Mouse (Mus musculus): ENCODE data around the gene Slc29a3.
"Not testable (repeated sequence)": the region's sequence is repeated elsewhere in the genome, so short reads cannot be mapped to it uniquely, and the experiment has no call there.

The Slc29a3 gene

DNA sequence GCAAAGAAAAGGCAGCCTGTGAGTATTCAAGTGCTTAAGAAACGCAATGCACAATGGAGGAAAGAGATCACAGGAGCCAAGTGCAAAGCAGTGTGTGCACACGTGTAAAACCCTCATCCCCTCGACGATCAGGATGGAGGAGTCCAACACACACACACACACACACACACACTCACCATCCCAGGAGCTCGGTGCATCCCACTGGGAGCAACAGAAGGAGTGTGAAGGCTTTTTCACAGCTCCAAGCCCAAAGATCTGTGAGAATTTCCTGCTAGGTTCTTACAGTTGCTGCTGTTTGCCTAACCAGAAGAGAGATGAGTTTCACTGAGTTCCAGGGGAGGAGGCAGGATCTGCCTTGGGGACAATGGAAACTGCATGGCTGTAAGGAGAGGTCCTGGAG lies 20.9 kb downstream of the Slc29a3 start:
- intact Hi-C loops (cut with DNase I), result no loop called here

DNA sequence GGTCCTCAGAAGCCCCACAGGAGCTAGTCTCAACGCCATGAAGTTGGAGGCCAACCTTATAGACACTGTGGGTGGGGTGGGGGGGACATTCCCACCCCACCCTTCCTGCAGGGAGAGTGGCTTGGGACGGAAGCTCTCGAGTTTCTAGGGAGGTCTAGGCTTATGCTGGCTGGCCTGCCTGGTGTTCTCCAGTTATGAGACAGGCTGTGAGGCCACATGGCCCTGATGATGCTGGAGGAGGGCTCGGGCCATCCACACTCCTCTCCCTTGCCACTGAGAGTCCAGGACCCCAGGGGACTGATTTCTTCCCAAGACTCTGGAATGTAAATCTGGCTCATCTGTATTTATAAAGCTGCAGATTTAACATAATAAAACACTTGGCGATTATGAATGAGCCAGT lies 25.3 kb downstream of the Slc29a3 start:
- intact Hi-C loops (cut with DNase I), result no loop called here

DNA sequence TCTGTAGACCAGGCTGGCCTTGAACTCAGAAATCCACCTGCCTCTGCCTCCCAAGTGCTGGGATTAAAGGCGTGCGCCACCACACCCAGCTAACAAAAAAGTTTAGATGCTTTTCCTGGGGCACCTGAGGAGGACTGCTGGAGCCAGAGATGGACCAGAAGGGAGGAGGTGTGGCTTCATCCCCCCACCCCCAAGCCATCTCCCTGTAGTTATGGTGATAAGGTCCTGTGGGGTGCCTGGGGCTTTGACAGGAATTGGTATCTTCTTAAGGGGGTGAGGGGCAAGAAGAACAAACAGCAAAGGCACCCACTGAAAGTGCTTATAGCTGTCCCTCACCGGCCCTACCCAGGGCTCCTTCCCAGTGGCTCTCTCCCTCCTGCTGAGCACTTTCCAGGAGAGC lies 25.7 kb downstream of the Slc29a3 start:
- intact Hi-C loops (cut with DNase I), result no loop called here

DNA sequence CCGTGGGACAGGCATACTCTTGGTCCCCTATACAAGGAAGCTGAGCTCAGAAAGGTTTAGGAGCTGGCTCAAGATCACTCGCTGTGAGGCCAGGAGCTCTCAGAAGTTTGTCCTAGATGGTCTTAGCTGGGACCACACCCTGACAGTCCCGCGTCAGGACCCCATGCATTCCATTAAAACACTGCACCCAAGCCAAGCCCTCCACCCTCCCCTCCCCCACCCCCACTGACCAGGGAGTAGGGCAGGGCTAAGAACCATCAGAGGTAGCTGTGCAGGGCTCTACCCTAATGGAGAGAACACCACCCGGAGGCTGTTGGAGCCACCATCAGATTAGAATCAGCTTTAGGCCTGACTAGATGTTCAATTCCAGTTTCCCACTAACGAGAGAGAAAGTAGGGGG lies 28.1 kb downstream of the Slc29a3 start:
- intact Hi-C loops (cut with DNase I), result no loop called here

DNA sequence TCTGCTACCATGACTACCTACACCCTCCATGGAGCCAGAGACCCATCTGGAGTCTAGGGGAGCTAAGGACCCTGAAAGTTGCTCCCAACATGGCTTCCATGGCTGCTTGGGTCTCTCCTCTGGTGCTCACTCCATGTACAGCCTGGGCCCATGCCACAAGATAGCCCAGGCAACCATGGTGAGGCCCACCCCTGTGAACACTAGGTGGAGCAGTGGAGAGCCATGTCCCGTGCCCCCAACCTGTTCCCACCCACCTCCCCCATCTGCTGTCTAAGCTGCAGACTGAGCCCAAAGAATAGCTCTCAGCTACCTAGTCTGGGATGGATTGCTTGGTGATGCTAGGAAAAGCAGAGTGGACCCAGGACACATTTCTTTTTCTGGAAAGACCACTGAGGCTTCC lies 29.2 kb downstream of the Slc29a3 start:
- intact Hi-C loops (cut with DNase I), result no loop called here

DNA sequence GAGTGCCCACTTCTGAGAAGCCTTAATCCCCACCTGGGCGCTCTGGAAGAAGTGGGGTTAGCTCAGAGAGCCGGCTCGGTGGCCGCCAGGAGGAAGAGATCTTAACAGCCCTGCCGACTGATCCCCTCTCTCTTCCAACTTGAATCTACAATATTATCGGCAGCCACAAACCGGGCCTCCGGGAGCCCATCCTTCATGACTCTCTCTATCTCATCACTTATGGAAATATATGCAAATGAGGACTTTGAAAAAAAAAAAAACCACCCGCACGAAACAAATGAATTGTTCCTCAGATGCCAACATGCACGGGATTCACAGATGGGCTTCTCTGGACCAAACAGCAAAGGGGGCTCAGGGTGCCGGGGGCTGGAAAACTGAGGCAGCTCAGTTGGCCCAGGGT lies 31.0 kb downstream of the Slc29a3 start:
- intact Hi-C loops (cut with DNase I), result no loop called here

DNA sequence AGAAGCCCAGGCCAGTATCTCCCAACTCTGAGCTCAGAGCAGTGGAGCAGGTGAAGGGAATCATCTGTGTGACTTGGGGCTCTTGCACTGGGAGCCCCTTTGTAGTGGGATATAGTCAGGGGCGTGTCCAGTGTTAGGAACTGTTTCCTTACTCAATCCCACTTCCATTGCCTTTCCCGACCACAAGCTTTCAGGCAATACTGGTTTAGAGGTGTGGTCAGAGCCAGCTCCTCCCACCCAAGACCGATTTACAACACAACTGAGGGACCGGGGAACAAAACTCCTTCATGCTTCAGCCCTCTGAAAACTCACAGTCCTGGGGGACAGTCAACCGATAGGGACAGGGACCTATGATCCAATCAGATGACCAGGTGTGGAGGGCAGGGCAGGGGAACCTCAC lies 32.1 kb downstream of the Slc29a3 start:
- intact Hi-C loops (cut with DNase I), result no loop called here

DNA sequence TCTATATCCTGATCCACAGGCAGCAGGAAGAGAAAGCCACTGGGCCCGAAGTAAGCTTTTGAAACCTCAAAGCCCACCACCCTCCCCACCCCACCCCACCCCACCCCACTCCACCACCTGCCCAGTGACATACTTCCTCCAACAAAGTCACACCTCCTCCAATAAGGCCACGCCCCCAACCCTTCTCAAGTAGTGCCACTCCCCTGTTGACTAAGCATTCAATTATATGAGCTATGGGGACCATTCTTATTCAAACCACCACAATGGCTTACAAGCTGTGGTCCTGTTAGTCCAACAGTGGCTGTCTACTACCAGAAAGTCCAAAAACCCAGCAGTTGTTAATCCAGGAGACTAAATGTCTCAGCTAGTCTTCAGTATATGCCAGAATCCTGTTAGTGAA lies 34.1 kb downstream of the Slc29a3 start:
- intact Hi-C loops (cut with DNase I), result no loop called here

DNA sequence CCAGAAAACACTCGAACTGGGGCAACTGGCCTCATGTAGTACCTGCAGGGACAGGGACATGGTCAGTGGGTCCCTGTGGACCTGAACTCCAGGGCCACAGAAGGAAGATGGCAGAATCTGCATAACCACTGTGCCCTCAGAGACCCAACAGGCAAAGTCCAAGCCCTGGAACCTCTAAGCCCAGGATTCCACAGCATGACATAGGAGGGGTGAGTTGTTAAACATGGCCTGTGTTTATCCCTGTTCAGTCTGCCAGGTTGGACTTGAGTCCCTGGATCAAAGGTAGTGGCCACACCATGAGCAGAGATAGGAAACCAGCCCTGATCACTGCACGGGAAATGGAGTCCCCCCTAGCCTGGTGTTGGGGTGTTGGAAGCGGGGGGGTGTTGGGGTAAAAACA lies 36.1 kb downstream of the Slc29a3 start:
- intact Hi-C loops (cut with DNase I), result no loop called here

DNA sequence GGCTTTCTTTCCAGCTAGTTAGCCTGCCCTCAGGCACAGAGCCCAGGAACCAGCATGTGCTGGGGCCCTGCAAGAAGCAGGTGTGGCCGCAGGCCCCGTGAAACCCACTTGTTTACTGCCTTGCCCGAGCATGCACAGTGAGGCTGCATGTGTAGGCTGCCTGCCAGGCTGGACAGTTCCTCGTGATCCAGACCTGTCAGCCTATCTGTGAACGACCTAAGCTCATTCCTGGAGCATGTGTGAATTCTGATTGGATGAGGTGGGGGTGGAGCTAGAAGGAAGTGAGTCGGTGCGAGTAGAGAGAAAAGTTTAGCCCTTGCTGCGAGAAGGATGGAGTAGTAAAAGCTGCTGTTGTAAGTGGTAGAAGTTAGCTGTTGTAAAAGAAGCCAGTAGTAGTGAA lies 40.3 kb downstream of the Slc29a3 start:
- intact Hi-C loops (cut with DNase I), result not testable (repeated sequence)

DNA sequence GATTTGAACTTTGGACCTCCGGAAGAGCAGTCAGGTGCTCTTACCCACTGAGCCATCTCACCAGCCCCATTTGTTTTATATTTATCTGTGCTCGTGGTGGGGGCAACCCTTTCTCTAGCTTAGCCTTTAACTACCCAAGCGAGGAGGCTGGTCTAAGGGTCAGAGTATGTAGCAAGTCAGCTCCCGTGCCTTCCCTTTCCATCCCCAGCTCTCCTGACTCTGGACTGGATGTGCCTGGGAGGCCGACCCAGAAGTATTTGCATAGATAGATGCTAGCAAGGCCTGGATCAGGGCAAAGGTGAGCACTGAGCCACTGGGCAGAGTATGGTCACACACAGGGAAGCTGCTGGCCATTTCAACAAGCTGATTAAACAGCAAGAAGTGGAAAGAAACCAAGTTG lies 43.8 kb downstream of the Slc29a3 start:
- intact Hi-C loops (cut with DNase I), result no loop called here

DNA sequence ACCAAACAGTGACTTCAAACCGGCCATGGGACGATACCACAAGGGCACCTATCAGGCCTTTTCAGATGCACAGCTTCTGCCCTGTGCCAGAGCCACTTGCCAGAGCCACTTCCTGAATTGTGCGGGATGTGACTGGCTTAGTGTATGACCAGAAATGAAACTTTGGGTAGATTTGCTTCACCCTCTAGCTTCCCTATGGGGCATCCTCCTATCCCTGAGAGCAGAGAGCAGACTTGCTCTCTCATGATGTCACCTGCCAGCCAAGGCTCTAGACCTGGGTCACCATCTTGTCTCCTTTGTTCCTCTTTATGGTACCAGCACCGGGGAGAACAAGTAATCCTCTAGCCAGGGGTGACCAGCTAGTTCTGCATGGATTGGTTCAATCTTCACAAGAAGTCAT lies 46.3 kb downstream of the Slc29a3 start:
- intact Hi-C loops (cut with DNase I), result no loop called here

DNA sequence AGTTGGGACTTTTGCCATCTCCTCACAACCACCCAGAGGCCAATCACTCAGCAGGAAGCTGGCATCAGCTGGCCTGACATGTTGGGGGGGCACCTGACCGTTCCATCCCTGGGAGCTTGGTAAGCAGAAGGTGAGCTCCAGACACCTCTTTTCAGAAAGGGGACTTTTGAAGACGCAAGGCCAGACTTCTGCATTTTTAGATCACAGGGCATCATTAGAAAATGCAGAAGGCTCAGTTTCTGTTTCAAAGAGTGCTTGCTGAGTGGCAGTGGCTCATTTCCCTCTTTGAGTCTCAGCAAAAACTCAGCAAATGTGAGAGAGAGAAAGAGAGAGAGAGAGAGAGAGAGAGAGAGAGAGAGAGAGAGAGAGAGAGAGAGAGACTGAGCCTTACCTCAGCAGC lies 47.5 kb downstream of the Slc29a3 start:
- intact Hi-C loops (cut with DNase I), result no loop called here

DNA sequence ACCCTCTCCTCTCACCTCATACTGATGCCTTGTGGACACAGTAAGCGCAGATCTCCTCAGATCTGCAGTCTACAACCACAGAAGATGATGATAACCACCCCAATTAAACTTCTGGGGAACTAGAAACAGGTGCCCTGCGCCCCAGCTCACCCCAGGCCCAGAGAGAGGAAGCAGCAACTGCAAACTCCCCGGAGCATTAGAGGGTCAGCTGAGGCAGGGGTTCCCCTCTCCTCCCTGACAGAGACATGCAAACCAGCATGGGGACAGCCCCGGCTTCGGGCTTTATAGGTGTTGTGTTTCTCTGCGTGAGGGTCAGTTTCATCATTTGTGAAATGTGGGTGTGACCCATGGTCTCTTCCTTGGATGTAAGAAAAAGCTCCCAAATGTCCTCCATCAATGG lies 54.8 kb downstream of the Slc29a3 start:
- intact Hi-C loops (cut with DNase I), result loop anchor here (2.0 kb wide), 3 partner anchors 59 to 393 kb away; no protein-coding TSS in a partner anchor

DNA sequence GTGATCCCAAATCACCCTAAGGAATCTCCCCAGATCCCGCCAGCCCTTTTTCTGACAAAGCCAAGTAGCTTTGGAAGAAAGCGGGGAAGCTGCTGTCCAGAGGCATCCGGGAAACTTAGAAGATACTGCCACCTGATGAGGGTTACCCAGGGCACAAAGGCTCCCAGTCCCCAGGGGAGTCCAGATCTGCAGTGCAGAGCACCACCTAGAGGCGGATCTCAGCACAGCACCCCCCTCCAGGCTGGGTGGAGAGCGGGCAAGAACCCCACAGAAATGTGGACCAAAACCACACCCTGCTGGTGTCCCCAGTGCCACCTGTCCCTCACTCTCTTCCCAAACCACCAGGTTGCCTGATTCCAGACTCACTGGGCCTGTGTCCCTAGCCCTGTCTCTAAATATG lies 55.6 kb downstream of the Slc29a3 start:
- intact Hi-C loops (cut with DNase I), result loop anchor here (2.0 kb wide), 3 partner anchors 60 to 392 kb away; no protein-coding TSS in a partner anchor

DNA sequence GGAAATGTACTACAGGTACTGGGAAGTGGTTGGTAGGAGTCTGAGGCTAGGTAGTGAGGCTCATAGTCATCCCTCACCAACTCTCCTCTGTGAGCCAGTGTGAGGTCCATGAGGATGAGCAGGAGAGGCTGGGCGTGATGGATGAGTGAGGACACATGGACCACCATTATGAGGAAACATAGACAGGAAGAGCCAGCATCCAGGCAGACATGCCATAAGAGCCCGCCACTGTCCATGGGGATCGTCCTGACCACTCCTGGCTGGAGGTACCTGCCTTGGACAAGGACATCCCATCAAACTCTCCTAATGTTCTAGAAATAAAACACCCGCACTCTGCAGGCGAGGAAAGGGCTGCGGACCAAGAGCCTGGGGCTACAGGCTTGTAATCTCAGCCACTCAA lies 56.2 kb downstream of the Slc29a3 start, which contains the start of gene Cdh23:
TSS of gene Cdh23 (minus strand) at position 101 of the 400 bp plus-strand sequence.
- intact Hi-C loops (cut with DNase I), result loop anchor here (2.0 kb wide), 3 partner anchors 60 to 392 kb away; no protein-coding TSS in a partner anchor

DNA sequence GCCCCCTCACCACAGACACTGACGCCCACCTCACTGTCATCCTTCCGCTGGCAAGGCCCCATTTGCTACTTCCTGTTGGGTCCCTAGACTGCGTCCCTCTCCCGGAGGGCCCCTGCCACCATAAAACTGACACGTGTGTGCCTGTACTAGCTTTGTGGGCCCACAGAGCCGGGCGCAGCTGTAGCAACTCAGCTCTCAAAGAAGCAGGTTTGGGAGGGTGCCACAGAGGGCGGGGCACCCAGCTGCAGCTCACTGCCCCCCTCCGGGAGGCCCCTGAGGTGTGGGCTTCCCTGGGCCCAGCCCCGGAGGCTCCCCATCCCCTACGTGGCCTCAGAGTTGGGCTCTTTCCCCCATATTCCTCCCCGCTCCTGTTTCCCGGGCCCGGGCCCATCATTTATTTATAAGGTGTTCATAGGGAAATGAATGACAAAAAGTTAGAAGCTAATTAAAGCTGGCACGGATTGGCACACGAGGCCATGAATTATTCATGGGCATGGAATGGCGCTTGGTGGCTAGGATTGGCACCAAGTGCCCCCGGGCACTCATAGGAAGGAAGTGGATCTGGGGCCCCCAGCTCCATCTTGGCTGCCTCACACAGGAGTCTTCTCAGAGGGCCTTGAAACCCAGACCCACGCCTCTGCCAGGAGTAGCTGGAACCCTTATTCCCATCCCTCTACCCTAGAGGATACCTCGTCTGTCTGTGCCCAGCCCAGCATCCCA lies 60.8 kb downstream of the Slc29a3 start:
- intact Hi-C loops (cut with DNase I), result no loop called here

DNA sequence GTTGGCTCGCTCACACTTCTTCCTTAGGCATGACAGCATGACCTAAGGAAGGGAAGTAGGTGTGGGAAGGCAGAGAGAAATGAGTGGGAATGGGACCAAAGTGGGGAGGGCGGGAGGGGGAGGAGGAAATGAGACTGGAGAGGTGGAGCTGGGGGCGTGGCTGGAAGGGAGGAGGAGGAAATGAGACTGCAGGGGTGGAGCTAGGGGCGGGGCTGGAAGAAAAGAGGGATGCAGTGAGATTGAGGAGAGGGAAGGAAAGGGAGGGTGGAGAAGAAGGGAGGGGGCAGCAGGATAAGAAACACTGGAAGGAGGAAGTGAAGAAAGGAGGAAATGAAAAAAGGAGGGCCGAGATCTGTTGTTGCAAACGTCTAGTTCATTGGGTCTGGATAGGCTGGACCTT lies 61.6 kb downstream of the Slc29a3 start:
- intact Hi-C loops (cut with DNase I), result no loop called here

DNA sequence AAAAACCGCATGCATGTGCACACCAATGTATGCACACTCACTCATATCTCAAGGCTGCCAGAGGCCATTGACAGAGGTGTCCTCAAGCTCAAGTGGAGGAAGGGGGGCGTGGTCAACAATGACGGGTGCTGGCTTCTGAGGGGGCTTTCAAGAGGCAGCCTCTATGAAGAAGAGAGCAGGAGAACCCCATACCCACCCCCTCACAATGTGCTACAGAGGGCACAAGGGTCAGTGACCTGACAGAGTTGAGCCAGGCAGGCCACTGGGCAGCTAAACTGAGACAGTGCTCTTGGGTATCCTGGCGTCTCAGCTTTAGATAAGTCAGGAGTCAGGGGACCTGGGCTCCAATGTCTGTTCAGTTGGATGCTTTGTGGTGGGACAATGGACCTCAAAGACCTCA lies 63.2 kb downstream of the Slc29a3 start:
- intact Hi-C loops (cut with DNase I), result no loop called here

DNA sequence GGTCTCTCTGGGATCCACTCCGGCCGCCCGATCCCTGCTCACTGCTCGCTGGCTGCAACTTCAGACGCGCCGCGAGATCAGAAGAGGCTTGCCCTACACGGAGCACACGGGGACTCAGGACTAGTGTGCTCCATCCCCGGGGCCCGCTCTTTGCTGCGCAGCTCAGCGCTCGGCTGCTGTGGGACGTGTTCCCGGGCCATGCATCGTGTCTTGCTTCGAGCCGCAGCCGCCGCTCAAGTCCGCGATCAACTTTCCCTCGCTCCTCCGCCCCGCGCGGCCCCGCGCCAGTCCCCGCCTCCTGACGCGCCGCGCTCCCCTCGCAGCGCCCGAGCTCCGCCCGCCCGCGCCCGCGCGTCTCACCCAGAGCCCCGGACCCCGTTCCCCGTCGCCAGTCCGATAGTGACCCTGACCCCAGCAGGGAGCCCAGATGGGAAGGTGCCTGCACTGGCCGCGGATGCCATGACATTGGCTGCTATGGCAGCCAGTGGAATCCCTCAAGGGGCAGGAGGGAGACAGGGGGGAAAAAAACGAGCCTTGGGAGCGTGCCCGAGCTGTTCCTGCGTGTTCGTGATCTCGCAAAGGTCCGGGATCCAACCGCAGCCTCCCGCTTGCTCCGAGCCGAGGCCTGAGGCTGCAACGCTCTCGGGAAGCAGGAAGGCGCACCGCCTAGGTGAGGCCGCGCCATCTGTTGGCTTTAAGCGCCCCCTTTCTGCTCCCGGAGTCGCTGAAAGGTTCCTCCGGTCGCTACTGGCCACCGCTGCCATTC lies 65.4 kb downstream of the Slc29a3 start:
- intact Hi-C loops (cut with DNase I), result loop anchor here (2.0 kb wide), 2 partner anchors 156 to 268 kb away; no protein-coding TSS in a partner anchor

DNA sequence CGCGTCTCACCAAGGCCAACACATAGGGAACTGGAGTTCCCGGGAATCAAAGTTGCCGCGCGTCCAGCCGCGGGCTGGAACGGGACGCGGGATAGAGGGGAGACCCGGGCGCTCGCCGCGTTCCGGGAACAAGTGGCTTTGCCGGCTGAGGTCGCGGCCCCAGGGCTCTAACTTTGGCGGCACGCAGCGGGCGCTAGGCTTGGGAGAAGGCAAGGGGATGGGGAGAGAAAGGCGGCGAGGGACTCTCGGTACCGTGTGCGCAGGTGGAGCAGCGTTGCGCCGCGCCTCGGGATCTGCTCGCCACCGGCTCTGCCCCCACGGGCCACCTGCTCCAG lies 66.0 kb downstream of the Slc29a3 start:
- intact Hi-C loops (cut with DNase I), result loop anchor here (2.0 kb wide), 2 partner anchors 156 to 268 kb away; no protein-coding TSS in a partner anchor

DNA sequence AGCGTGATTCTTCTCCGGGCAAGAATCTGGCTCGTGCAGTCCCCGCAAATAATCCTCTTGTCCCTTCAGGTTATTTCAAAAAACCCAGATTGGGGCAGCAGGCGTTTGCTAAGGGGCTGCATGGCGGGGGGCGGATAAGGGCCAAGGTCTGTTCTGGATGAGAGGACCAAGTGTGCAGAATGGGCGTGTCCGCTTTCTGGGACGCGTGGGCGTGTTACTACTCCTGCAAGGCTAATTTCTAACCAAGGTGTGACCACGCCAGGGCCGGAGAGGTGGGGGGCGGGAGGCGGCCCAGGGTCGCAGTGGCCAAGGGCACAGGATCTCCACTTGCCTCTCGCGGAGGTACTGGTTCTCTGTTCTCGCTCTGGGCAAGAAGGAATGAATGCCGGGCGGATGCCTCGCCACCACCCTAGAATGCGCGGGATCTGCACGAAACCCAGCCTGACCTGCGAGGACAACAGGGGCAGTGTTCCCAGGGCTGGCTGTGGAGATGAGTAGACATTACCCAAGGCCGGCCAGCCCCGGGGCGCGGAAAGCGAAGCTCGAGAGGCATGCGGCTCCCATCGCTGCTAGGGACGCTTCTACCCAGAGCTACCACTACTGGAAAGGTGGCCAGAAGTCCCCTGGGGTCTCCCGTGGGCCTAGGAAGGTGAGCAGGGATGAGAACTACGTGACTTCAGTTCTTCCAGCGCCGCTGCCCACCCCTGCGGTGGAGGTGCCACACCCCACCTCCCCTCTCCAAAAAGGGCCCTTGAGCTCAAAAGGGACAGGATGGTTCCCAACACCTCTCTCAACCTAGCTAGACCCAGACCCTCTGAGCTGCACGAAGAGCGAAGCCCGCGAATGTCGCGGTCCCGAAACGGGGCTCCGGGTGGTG lies 66.6 kb downstream of the Slc29a3 start:
- intact Hi-C loops (cut with DNase I), result loop anchor here (2.0 kb wide), 2 partner anchors 155 to 267 kb away; no protein-coding TSS in a partner anchor

Data from adrenal gland (tissue).